Mouse (Mus musculus): ENCODE measurements around the gene Cux2. TPM values are rescaled to one million over a fixed set of nuclear protein-coding genes. Genes with fewer than 3 reads are reported as not detected.

Gene Cux2
- polyA plus RNA-seq, 1 experiment from 2014 or later, result 33.7 TPM

DNA sequence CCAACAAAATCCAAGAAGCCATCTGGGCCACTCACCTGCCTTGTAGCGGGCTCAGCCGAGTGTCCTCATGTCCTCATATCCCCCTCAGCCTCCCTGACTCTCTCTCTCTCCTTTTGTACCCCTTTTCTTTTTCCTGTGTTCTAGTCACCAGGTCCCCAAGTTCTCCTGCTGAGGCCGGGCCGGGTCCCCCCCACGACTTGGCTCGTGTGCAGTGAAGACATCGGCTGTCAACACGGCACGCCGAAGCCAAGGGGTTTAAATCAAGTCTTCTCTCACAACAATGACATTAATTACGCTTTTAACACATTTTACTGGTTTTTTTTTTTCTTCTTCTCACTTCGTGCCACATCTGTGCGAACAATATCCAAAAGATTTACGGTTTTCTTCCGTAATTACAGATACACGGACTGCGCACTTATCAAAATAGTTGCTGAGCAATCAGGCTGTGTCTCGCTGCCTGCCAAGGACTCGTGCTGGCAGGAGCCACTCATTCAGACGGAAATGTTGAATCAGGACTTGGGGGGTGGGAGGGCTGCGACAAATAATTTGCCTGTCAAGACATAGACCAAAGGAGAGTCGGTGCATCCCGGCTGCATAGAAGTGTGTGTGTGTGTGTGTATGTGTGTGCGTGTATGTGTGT is 154.7 kb downstream of the Cux2 start:
- ATAC-seq (replicated peaks), result peak; percentile 57; the same call in 1 of the 2 replicates
- peak overlapping the region; percentile 35 for H3K4me2 ChIP-seq (replicated peaks)
- H3K27ac ChIP-seq (replicated peaks), result peak overlapping the region; percentile 85
- no peaks in the 10 kb centered on the region for H3K9me3 ChIP-seq
- H3K9ac ChIP-seq (replicated peaks), result 0 out of 2 replicates have a peak overlapping the region, but pooled peaks have one; percentile 1
- 16% methylated on average over 24 of the region's 24 CpGs for WGBS
- peak overlapping the region; percentile 19 for H3K4me3 ChIP-seq
- H3K36me3 ChIP-seq, result no peaks in the 10 kb centered on the region
- peaks cover 44% of the 10 kb centered on the region for H3K4me1 ChIP-seq
- no peaks in the 10 kb centered on the region for H3K27me3 ChIP-seq

DNA sequence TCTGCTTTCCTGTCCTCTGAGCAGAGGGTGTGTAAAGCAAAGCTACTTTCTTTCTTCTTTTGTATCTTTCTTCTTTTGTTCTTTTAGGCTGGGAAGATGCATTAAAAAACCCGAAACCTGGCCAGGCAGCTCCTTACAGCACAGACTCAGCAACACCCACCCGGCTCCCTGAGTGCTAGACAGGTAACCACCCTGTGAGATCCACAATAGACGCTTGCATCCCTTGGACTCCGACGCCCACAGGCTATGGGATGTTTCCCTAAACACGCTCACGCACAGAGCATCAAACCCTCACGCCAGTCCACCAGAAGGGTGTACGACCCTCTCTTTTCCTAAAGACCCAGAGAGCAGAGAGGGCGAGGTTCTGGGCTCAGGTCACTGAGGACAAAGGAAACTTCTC is 155.3 kb downstream of the Cux2 start:
- 42% methylated on average over 10 of the region's 10 CpGs for whole genome bisulfite sequencing
- no peaks in the 10 kb centered on the region for H3K36me3 ChIP-seq
- 0 out of 2 replicates have a peak overlapping the region, but pooled peaks have one; percentile 1 for H3K9ac ChIP-seq (replicated peaks)
- H3K4me3 ChIP-seq, result peak overlapping the region; percentile 19
- H3K27ac ChIP-seq (replicated peaks), result peak overlapping the region; percentile 85
- H3K4me1 ChIP-seq, result peaks cover 50% of the 10 kb centered on the region
- H3K27me3 ChIP-seq, result no peaks in the 10 kb centered on the region
- no peak for ATAC-seq (replicated peaks)
- H3K9me3 ChIP-seq, result no peaks in the 10 kb centered on the region
- peak overlapping the region; percentile 35 for H3K4me2 ChIP-seq (replicated peaks)

DNA sequence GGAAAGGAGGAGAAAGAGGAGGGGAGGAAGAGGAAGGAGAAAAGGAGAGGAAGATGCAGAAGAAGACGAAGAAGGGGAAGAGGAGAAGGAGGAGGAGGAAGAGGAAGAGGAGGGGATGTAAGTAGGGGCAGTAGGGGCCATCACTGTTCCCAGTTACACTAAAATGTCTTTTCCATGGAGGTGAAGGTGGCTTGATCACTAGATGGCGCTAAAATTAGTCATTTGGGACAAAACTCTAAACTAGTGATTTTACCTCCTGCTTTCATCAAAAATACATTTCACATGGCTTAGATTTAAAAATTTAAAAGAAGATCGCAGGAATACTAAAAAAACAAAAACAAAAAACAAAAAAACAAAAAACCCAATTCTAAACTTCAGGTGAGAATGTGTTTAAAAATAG is 156.3 kb downstream of the Cux2 start:
- WGBS, result 42% methylated on average over 3 of the region's 3 CpGs
- Histone ChIP-seq H3K9ac (replicated peaks) (no peak overlapping the region), H3K27ac (replicated peaks) (peak overlapping the region; percentile 40; the same call in 1 of the 2 replicates), H3K4me2 (replicated peaks) (no peak overlapping the region), H3K4me1 (peaks cover 60% of the 10 kb centered on the region), H3K4me3 (no peak overlapping the region), H3K9me3 (no peaks in the 10 kb centered on the region), H3K27me3 (no peaks in the 10 kb centered on the region), H3K36me3 (no peaks in the 10 kb centered on the region)
- ATAC-seq (replicated peaks), result no peak

DNA sequence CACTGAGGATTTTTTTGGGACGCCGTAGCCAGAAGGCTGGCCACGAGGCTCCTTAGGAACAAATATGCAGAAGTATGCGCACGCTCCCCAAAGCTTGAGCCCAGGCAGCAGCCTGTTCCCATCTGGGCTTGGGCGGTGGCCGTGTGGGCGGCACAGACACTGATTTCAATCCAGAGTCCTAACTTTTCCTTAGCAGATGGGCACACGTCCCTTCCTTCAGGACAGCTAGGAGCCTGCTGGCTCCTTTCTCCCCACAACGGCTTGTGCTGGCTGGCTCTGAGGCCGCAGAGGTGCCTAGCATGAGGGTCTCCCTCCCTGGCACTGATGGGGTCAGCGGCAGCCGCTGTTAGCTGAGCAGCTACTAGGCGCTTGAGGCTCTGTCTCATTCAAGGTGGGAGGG is 157.6 kb downstream of the Cux2 start:
- WGBS, result 74% methylated on average over 14 of the region's 14 CpGs
- H3K27me3 ChIP-seq, result no peaks in the 10 kb centered on the region
- no peaks in the 10 kb centered on the region for H3K36me3 ChIP-seq
- peaks cover 60% of the 10 kb centered on the region for H3K4me1 ChIP-seq
- no peak overlapping the region; the same call in 1 of the 2 replicates for H3K9ac ChIP-seq (replicated peaks)
- ATAC-seq (replicated peaks), result no peak
- H3K4me2 ChIP-seq (replicated peaks), result no peak overlapping the region
- H3K9me3 ChIP-seq, result no peaks in the 10 kb centered on the region
- peak overlapping the region; percentile 68 for H3K27ac ChIP-seq (replicated peaks)
- H3K4me3 ChIP-seq, result no peak overlapping the region

DNA sequence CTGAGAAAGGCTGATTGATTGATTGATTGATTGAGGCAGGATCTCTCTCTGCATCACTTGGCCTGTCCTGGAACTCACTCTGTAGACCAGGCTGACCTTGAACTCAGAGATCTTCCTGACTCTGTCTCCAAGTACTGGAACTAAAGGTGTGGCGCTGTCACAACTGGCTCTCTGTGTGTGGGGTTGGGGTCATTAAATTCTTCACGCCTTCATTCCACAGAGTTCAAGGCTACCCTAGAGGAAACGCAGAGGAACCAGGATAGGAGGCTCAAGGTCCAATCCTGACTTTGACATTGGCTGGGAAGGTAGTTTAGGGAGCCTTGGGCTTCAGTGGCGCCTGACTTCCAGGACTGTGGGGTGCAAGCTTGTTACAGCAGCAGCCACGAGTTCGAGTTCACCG is 159.0 kb downstream of the Cux2 start:
- H3K9ac ChIP-seq (replicated peaks), result no peak overlapping the region
- 92% methylated on average over 7 of the region's 7 CpGs for WGBS
- no peak for ATAC-seq (replicated peaks)
- H3K9me3 ChIP-seq, result no peaks in the 10 kb centered on the region
- H3K27me3 ChIP-seq, result no peaks in the 10 kb centered on the region
- H3K4me1 ChIP-seq, result peaks cover 52% of the 10 kb centered on the region
- H3K4me3 ChIP-seq, result no peak overlapping the region
- no peak overlapping the region for H3K4me2 ChIP-seq (replicated peaks)
- H3K27ac ChIP-seq (replicated peaks), result 0 out of 2 replicates have a peak overlapping the region, but pooled peaks have one; percentile 88
- no peaks in the 10 kb centered on the region for H3K36me3 ChIP-seq

DNA sequence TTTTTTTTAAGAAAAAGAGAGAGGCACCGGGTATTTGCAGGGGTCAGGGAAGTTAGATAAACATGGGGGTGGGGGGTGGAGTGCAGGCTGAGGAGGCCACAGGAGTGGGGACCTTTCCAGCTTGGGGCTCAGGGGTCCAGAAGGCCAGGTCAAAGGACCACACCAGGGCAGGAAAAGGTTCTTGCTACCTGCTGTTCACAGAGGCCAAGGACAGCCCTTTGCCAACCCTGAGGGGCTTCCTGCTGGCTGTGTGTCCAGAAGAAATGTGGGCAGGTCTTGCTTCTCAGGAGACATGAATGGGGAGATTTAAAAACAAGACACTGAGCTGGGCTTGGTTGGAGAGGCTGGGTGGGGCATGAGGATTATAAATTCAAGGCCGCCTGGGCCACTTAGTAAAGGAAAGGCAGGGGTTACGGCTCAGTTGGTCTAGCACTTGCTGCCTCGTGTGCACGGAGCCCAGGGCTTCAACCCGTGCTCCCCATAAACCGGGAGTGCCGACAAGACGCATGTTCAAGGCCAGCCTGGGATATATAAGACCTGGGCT is 160.0 kb downstream of the Cux2 start:
- Histone ChIP-seq H3K27ac (replicated peaks) (peak overlapping the region; percentile 88), H3K4me1 (peaks cover 42% of the 10 kb centered on the region), H3K9me3 (no peaks in the 10 kb centered on the region), H3K9ac (replicated peaks) (no peak overlapping the region), H3K36me3 (no peaks in the 10 kb centered on the region), H3K27me3 (no peaks in the 10 kb centered on the region), H3K4me3 (no peak overlapping the region), H3K4me2 (replicated peaks) (no peak overlapping the region; the same call in 1 of the 2 replicates)
- ATAC-seq (replicated peaks), result no peak
- WGBS, result 21% methylated on average over 9 of the region's 9 CpGs

DNA sequence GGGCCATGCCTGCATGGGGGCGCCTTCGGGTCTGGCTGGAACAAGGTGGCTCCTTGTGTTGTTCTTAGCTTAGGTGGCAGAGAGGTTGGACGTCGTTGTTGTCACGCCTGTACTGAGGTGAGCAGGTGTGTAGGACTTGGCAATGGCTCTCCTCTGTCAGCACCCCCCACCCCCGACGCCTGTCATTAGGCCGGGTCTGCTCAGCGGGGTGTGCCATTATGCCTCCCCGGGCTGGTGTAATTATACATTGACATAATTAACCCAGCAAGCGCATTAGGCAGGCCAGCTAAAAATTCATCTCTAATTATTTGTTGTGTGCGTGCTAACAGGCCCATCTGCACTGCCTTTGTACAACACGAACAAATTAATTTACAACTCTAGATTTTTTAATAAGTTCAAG is 160.5 kb downstream of the Cux2 start:
- Histone ChIP-seq H3K27me3 (no peaks in the 10 kb centered on the region), H3K36me3 (no peaks in the 10 kb centered on the region), H3K9ac (replicated peaks) (no peak overlapping the region), H3K4me2 (replicated peaks) (no peak overlapping the region), H3K9me3 (no peaks in the 10 kb centered on the region), H3K4me3 (no peak overlapping the region), H3K27ac (replicated peaks) (peak overlapping the region; percentile 88), H3K4me1 (peaks cover 37% of the 10 kb centered on the region)
- WGBS, result 8% methylated on average over 13 of the region's 13 CpGs
- peak; percentile 72 for ATAC-seq (replicated peaks)

DNA sequence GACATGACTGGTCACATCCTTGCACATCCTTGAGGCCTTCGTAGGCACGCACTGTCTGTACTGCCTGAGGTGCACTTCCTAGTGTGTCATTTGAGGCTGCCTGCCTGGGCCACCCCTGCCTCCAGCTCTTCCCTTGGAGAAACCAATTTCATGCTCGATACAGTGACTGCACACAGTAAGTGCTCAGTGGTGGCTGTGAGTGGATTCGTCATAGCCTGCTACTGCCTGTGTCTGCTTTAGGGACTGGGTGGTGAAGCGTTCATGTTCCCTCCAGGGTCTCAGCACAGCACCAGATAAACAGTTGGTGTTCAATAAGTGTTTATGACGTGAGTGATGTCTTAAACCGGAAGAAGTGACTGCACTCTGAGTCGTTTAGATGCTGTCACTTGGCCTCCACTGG is 166.5 kb downstream of the Cux2 start:
- Histone ChIP-seq H3K36me3 (no peaks in the 10 kb centered on the region), H3K4me2 (replicated peaks) (no peak overlapping the region), H3K4me1 (peaks cover 7% of the 10 kb centered on the region; the same call in 1 of the 2 replicates), H3K4me3 (no peak overlapping the region), H3K27me3 (no peaks in the 10 kb centered on the region), H3K27ac (replicated peaks) (no peak overlapping the region), H3K9ac (replicated peaks) (no peak overlapping the region), H3K9me3 (no peaks in the 10 kb centered on the region)
- ATAC-seq (replicated peaks), result no peak
- 83% methylated on average over 8 of the region's 8 CpGs for WGBS

DNA sequence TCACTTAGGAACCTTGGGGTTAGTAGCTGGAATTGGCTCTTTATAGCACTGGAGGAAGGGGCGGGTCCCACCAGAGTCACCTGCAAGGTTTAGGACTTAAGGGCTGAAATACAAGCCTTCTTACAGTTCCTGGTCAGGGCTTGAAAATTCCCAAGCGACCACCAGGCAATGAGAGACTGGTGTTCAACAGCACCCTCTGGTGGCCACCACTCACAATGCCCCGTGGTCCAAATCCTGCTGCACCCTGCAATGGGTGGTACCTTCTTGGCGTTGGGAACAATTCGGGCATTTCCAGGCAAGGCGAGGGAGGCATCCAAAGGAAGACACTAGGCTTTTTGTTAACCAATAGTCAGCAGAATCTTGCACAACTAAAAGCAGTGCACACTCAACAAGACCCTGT is 170.7 kb downstream of the Cux2 start:
- Histone ChIP-seq H3K4me3 (no peak overlapping the region), H3K27me3 (no peaks in the 10 kb centered on the region), H3K27ac (replicated peaks) (no peak overlapping the region), H3K9me3 (no peaks in the 10 kb centered on the region), H3K4me2 (replicated peaks) (no peak overlapping the region), H3K9ac (replicated peaks) (no peak overlapping the region), H3K36me3 (peaks cover 10% of the 10 kb centered on the region; the same call in 1 of the 2 replicates), H3K4me1 (peaks cover 13% of the 10 kb centered on the region; the same call in 1 of the 2 replicates)
- WGBS, result 70% methylated on average over 6 of the region's 6 CpGs
- no peak for ATAC-seq (replicated peaks)

DNA sequence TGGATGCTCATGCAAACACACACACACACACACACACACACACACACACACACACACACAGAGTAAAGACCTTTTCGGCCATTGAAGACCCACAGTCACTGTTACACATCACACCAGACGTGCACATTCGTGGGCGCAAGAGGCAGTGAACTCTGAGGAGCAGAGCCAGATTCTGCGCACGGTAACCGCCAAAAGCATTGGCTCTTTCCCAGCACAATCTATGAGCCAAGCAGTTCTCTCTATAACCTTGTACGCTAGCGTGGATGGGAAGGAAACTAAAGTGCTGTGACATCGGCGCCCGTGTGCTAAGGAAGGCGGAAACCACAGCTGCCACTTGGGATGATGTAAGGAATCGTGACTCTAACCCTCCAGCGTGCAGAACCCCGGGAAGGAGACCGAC is 171.2 kb downstream of the Cux2 start:
- H3K36me3 ChIP-seq, result peaks cover 10% of the 10 kb centered on the region; the same call in 1 of the 2 replicates
- no peak overlapping the region for H3K27ac ChIP-seq (replicated peaks)
- 68% methylated on average over 17 of the region's 17 CpGs for WGBS
- H3K4me3 ChIP-seq, result no peak overlapping the region
- H3K9me3 ChIP-seq, result no peaks in the 10 kb centered on the region
- H3K27me3 ChIP-seq, result no peaks in the 10 kb centered on the region
- peaks cover 13% of the 10 kb centered on the region; the same call in 1 of the 2 replicates for H3K4me1 ChIP-seq
- no peak for ATAC-seq (replicated peaks)
- no peak overlapping the region for H3K4me2 ChIP-seq (replicated peaks)
- no peak overlapping the region for H3K9ac ChIP-seq (replicated peaks)

DNA sequence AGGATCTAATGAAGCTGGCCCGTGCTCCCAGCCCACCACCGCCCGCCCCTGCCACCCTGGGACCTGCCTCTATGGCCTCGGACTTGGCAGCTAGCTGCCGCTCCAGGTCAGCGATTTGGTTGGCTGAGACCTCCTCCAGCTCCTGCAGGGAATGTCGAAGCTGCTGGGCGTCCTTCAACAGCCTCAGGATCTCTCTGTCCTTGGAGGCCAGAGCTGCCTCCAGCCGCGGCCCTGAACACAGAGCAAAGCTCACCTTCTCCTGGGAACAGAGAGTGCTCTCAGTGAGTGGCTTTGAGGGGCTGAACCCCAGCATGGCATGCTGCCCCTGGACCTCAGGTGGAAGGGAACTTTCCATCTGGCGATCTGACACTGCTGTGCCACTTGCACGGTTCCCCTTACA is 173.0 kb downstream of the Cux2 start:
- H3K4me3 ChIP-seq, result no peak overlapping the region
- no peak overlapping the region for H3K9ac ChIP-seq (replicated peaks)
- 83% methylated on average over 12 of the region's 12 CpGs for WGBS
- H3K4me1 ChIP-seq, result peaks cover 13% of the 10 kb centered on the region; the same call in 1 of the 2 replicates
- no peaks in the 10 kb centered on the region for H3K9me3 ChIP-seq
- H3K4me2 ChIP-seq (replicated peaks), result no peak overlapping the region
- ATAC-seq (replicated peaks), result no peak
- H3K27me3 ChIP-seq, result no peaks in the 10 kb centered on the region
- H3K27ac ChIP-seq (replicated peaks), result no peak overlapping the region
- peaks cover 13% of the 10 kb centered on the region; the same call in 1 of the 2 replicates for H3K36me3 ChIP-seq

DNA sequence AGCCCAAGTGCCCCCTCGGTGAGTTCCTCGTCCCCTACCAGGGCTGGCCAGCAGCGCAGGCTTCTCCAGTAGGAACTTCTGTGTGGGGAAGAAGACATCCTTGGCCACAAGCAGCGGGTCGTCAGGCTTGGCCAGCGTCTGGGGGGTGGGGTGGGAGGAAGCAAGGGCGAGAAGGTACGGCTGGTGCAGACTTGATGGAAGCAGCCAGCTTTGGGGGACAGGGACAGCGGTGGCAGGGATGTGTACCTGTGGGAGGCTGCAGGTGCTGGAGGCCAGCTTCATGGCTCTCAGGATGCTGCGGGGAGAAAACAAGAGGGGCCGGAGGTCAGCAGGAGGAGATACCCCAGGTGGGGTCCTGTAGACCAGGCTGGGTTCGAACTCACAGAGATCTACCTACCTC is 174.9 kb downstream of the Cux2 start:
- Histone ChIP-seq H3K4me1 (peaks cover 13% of the 10 kb centered on the region; the same call in 1 of the 2 replicates), H3K9ac (replicated peaks) (no peak overlapping the region), H3K27me3 (no peaks in the 10 kb centered on the region), H3K36me3 (peaks cover 13% of the 10 kb centered on the region; the same call in 1 of the 2 replicates), H3K9me3 (no peaks in the 10 kb centered on the region), H3K27ac (replicated peaks) (no peak overlapping the region), H3K4me2 (replicated peaks) (no peak overlapping the region), H3K4me3 (no peak overlapping the region)
- WGBS, result 92% methylated on average over 12 of the region's 12 CpGs
- no peak for ATAC-seq (replicated peaks)

All from forebrain, embryonic 15.5 days (tissue).